Mouse (Mus musculus) liver, embryonic 16.5 days (tissue): ENCODE results near the gene Scube2. TPM values are rescaled to one million over a fixed set of nuclear protein-coding genes. Genes with fewer than 3 reads are reported as not detected.

Experiments
- ATAC-seq: fragments of 200-750 bp; cut with Nextera tagmentation; 2 replicates; pipeline ENCODE4 v1.8.0; 2017; ENCODE audit warnings: low read depth, mild to moderate bottlenecking, moderate number of reproducible peaks, moderate library complexity
- H3K27ac ChIP-seq: fragments of 300-500 bp; sonication (generic); 2 replicates; pipeline ENCODE4 v1.5.1; 2014; ENCODE audit warnings: mild to moderate bottlenecking, low read length
- H3K27me3 ChIP-seq: fragments of 300-500 bp; sonication (generic); 2 replicates; pipeline ENCODE4 v1.6.1; 2014; ENCODE audit warnings: low read depth, low read length, mixed read lengths; ENCODE audit not compliant: control insufficient read depth, insufficient read depth
- H3K36me3 ChIP-seq: fragments of 300-500 bp; sonication (generic); 2 replicates; pipeline ENCODE4 v1.6.1; 2014; ENCODE audit warnings: mild to moderate bottlenecking; ENCODE audit not compliant: control insufficient read depth, insufficient read depth
- H3K4me1 ChIP-seq: fragments of 300-500 bp; sonication (generic); 2 replicates; pipeline ENCODE4 v1.6.1; 2014; ENCODE audit warnings: low read depth, low read length, mixed read lengths; ENCODE audit not compliant: control insufficient read depth
- H3K4me2 ChIP-seq: fragments of 300-500 bp; sonication (generic); 2 replicates; pipeline ENCODE4 v1.6.1; 2014; ENCODE audit warnings: low read depth, low read length, mixed read lengths
- H3K4me3 ChIP-seq: fragments of 300-500 bp; sonication (generic); 2 replicates; pipeline ENCODE4 v1.5.1; 2014; ENCODE audit warnings: low read depth, mild to moderate bottlenecking, low read length
- H3K9ac ChIP-seq: fragments of 300-500 bp; sonication (generic); 2 replicates; pipeline ENCODE4 v1.6.1; 2014; ENCODE audit warnings: low read depth, low read length
- H3K9me3 ChIP-seq: fragments of 300-500 bp; sonication (generic); replicated peaks from 2 replicates; pipeline ENCODE4 v1.6.1; 2016; ENCODE audit warnings: low read length; ENCODE audit not compliant: control insufficient read depth
- WGBS: fragments of 180-500 bp; shearing (Covaris S2); extraction: QIAGEN DNeasy Blood & Tissue Kit; methylation state at CpG from one replicate; pipeline ENCODE4 v1.1.7; 2014; ENCODE audit not compliant: insufficient replicate concordance; 5-methylcytosine and 5-hydroxymethylcytosine counted together
- polyA plus RNA-seq: library from polyadenylated mRNA; unstranded; fragments of >200 nt; fragmentation: Nextera tagmentation; extraction: Ambion mirVana; gene quantifications from 2 replicates; pipeline ENCODE4 v1.2.1, GENCODE M21; 2015

The Scube2 gene
- polyA plus RNA-seq, 1 experiment from 2014 or later, result 0.12 TPM

- H3K27ac ChIP-seq, result no peak overlapping the region
- H3K4me1 ChIP-seq, result peaks cover 15% of the 10 kb centered on the region
- WGBS, result 13% methylated on average over 2 of the region's 2 CpGs
- ATAC-seq, result no peak
- H3K9ac ChIP-seq, result no peak overlapping the region
- no peak overlapping the region for H3K4me3 ChIP-seq
- H3K4me2 ChIP-seq, result no peak overlapping the region
- no peaks in the 10 kb centered on the region for H3K9me3 ChIP-seq
- H3K27me3 ChIP-seq, result no peaks in the 10 kb centered on the region
- no peaks in the 10 kb centered on the region for H3K36me3 ChIP-seq
Measured at GRCm38 (mm10) chr7:109768699-109769383, 96.6 kb downstream of the Scube2 start.

- Histone ChIP-seq H3K9ac (no peak overlapping the region), H3K36me3 (no peaks in the 10 kb centered on the region), H3K4me2 (peak overlapping the region; percentile 24), H3K9me3 (no peaks in the 10 kb centered on the region), H3K4me1 (peaks cover 15% of the 10 kb centered on the region), H3K27ac (0 out of 2 replicates have a peak overlapping the region, but pooled peaks have one; percentile 2), H3K27me3 (no peaks in the 10 kb centered on the region), H3K4me3 (no peak overlapping the region)
- peak; percentile 86 for ATAC-seq
- WGBS, result 57% methylated on average over 7 of the region's 7 CpGs
Measured at GRCm38 (mm10) chr7:109767575-109768350, 97.7 kb downstream of the Scube2 start.

- Histone ChIP-seq H3K27me3 (no peaks in the 10 kb centered on the region), H3K27ac (no peak overlapping the region), H3K4me2 (no peak overlapping the region), H3K4me1 (peaks cover 14% of the 10 kb centered on the region), H3K9ac (no peak overlapping the region), H3K9me3 (no peaks in the 10 kb centered on the region), H3K4me3 (no peak overlapping the region), H3K36me3 (no peaks in the 10 kb centered on the region)
- 62% methylated on average over 2 of the region's 2 CpGs for WGBS
- ATAC-seq, result no peak
Measured at GRCm38 (mm10) chr7:109764009-109764408, 101.5 kb downstream of the Scube2 start.

GRCm38 (mm10) chr7:109756291-109756690 is 109.2 kb downstream of the Scube2 start:
- Histone ChIP-seq H3K4me3 (no peak overlapping the region), H3K36me3 (no peaks in the 10 kb centered on the region), H3K4me2 (no peak overlapping the region), H3K27ac (no peak overlapping the region), H3K4me1 (peaks cover 10% of the 10 kb centered on the region), H3K9ac (no peak overlapping the region), H3K27me3 (no peaks in the 10 kb centered on the region), H3K9me3 (no peaks in the 10 kb centered on the region)
- ATAC-seq, result no peak
- WGBS, result 80% methylated on average over 3 of the region's 3 CpGs

GRCm38 (mm10) chr7:109754034-109754433 is 111.4 kb downstream of the Scube2 start:
- no peak overlapping the region for H3K4me2 ChIP-seq
- H3K9me3 ChIP-seq, result no peaks in the 10 kb centered on the region
- H3K4me1 ChIP-seq, result peaks cover 13% of the 10 kb centered on the region
- H3K4me3 ChIP-seq, result no peak overlapping the region
- H3K36me3 ChIP-seq, result no peaks in the 10 kb centered on the region
- H3K27ac ChIP-seq, result no peak overlapping the region
- ATAC-seq, result no peak
- no peaks in the 10 kb centered on the region for H3K27me3 ChIP-seq
- 79% methylated on average over 8 of the region's 8 CpGs for WGBS
- H3K9ac ChIP-seq, result no peak overlapping the region

GRCm38 (mm10) chr7:109752008-109752925 is 113.2 kb downstream of the Scube2 start, which contains the start of gene Tmem9b:
TSS of gene Tmem9b (minus strand) at chr7:109752875.
- Histone ChIP-seq H3K9ac (peak within 1 kb of the TSS; percentile 88), H3K27ac (peak within 1 kb of the TSS; percentile 85), H3K4me1 (peaks cover 13% of the 10 kb centered on the region), H3K4me3 (peak within 1 kb of the TSS; percentile 81), H3K4me2 (peak within 1 kb of the TSS; percentile 77), H3K36me3 (no peaks in the 10 kb centered on the region; the same call in 1 of the 2 replicates), H3K9me3 (no peaks in the 10 kb centered on the region), H3K27me3 (no peaks in the 10 kb centered on the region)
- under 1% methylated on average over 72 of the region's 74 CpGs for WGBS
- peak; percentile 90 for ATAC-seq

GRCm38 (mm10) chr7:109751427-109752007 is 114.0 kb downstream of the Scube2 start:
- Histone ChIP-seq H3K36me3 (peaks cover under 1% of the 10 kb centered on the region), H3K27ac (peak overlapping the region; percentile 85), H3K9me3 (no peaks in the 10 kb centered on the region), H3K4me3 (peak overlapping the region; percentile 81), H3K9ac (peak overlapping the region; percentile 88), H3K27me3 (no peaks in the 10 kb centered on the region), H3K4me1 (peaks cover 13% of the 10 kb centered on the region), H3K4me2 (peak overlapping the region; percentile 77)
- no peak; the same call in none of the 2 replicates for ATAC-seq
- 2% methylated on average over 13 of the region's 13 CpGs for WGBS
